Mouse (Mus musculus) retina, postnatal 7 days (tissue): ENCODE data around the gene Yod1.

ENCODE experiments used
- DNase-seq: peaks from one replicate; pipeline ENCODE4 v3.0.0-alpha.2; 2012; ENCODE audit warnings: low read depth, low spot score

Yod1 gene

GRCm38 (mm10) chr1:130769925-130770324, 52.8 kb downstream of the Yod1 start:
- DNase-seq = no peak

- no peak for DNase-seq
Observed at GRCm38 (mm10) chr1:130770487-130770886, 53.4 kb downstream of the Yod1 start.

- DNase-seq = no peak
Observed at GRCm38 (mm10) chr1:130770981-130771494, 53.9 kb downstream of the Yod1 start.
